Mouse (Mus musculus): ENCODE data around the gene Nhsl1. TPM values are rescaled to one million over a fixed set of nuclear protein-coding genes. Genes with fewer than 3 reads are reported as not detected.
"Not testable (repeated sequence)": the region's sequence is repeated elsewhere in the genome, so short reads cannot be mapped to it uniquely, and the experiment has no call there.

Nhsl1 gene
- total RNA-seq, 1 experiment from 2014 or later, result 5.3 TPM

- DNase-seq, result no peak
Observed at GRCm38 (mm10) chr10:18536889-18537288, 218.1 kb downstream of the Nhsl1 start.

DNA sequence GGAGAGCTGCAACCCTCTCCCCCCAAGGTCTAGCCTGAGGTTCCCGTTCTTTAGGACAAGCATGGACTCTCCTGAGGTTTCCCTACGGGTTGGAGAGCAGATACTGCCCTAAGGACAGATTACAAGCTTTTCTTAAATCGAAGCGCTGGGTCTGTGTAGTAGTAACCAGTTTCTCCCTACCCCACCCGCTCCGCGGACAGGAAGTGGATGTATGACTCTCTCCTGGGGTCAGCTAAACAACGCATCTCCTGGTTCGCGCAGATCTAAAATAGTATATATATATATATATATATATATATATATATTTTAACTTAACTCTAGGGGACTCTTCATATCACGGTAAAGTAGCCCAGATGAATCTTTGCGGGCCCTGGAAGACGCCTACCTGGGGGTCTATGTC is 226.5 kb downstream of the Nhsl1 start:
- DNase-seq, result no peak

DNA sequence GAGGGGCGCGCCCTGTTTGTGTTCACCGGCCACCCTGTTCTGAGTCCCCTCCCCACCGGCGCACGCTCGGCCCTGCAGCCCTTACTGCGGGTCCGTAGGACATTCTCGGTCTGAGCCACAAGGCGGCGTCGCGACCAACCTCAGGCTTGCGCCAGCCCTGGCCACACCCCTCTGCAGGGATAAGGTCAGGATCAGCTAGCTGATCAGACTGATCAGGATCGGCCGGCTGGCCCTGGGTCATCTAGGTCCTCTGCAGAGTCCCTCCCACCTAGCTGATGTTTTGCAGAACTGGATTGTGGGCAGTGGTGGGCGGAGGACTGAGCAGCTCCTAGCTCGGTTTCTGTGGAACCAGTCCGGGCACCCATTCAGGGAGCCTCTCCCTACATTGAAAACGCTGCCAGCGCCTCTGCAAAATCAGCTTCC is 227.0 kb downstream of the Nhsl1 start, which contains the start of gene Hebp2:
Gene Hebp2 (minus strand): TSS at position 264 of the 423 bp plus-strand sequence.
- peak; percentile 76 for DNase-seq

DNA sequence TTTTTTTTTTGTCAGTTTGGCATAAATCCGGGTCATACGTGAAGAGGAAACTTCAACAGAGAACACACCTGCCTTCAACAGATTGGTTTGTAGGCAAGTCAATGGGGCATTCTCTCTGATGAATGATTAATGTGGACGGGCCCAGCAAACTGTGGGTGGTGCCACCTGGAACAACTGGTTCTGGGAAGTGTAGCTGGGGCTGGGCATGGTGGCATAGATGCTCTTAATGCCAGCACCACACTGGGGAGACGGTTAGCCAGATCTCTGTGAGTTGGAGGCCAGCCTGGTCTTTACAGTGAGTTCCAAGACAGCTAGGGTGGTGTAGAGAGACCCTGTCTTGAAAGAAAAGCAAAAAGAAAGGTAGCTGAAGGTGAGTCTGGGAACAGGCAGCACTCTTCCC is 228.6 kb downstream of the Nhsl1 start:
- no peak for DNase-seq

DNA sequence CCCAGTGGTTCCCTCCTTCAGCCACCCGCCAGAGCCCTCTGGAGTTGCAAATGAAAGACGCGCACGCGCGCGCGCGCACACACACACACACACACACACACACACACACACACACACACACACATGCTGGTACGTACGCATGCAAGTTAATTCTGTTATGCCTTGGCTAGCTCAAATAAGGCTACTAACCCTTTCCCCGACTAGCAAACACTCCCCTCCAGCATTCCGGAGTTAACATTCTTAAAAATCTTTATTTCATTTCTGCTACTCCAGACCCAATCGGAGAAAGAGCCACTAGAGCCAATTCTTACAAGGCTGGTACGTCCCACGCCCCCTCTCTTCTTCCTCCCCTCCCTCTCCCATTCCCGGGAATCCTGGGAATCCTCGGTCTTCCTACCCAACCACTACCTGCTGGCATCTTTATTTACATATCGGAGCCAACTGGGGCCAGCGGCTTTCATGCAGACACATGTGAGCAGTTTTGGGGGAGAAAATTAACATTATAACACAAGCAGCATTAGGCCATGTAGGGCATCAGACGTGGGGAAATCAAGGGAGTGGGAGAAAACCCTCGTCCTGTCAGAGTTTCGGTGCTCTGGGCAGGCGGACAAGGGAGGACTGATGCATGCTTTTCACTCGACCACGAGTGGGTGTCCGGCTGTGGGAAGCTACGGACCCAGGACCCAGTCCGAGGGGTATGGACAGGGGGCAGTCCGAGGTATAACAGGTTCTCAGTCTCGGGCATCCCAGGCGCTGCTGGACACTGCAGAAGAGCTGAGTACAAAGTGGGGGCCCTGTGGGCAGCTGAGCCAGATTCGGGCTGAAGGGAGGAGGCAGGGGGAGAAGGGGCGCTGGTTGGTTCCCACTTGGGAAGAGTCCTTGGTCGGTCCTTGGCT is 230.8 kb downstream of the Nhsl1 start:
- DNase-seq, result no peak

GRCm38 (mm10) chr10:18559076-18559475 is 240.3 kb downstream of the Nhsl1 start:
- not testable (repeated sequence) for DNase-seq

- DNase-seq, result no peak
Observed at GRCm38 (mm10) chr10:18561445-18561844, 242.7 kb downstream of the Nhsl1 start.

GRCm38 (mm10) chr10:18562940-18563339 is 244.2 kb downstream of the Nhsl1 start:
- DNase-seq, result peak; percentile 56

DNA sequence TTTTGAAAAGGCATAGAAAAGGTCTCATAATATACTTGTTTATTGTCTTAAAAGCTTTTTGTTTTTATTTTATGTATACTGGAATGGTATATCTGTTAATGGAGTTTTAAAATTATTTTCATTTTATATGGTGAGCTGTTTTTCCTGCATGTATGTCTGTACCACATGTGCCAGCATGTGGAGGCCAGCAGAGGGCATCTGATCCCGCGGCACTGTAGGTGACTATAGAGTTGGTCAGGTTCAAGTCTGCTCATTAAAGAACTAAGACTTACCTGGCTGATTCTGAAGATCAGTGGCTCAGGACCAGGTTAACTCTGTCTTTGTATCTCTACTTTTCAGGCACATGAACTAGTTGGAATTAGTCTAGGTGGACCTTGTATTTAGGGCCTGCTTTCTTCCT is 253.8 kb downstream of the Nhsl1 start:
- DNase-seq, result no peak

Other genes with a start within 250 kb of the Nhsl1 start
- gene Ect2l, start 108.1 kb upstream of the Nhsl1 start, total RNA-seq (2021), result not detected in 2 replicates
- gene Ccdc28a, start 84.0 kb upstream of the Nhsl1 start, total RNA-seq (2021), result 14.7 and 17.7 TPM in 2 replicates
- gene Hebp2, start 227.1 kb downstream of the Nhsl1 start, total RNA-seq (2021), result 2.6 and 4.5 TPM in 2 replicates

Measured in adrenal gland, postnatal 25 days (tissue).